ENCODE assay signal across 9 mouse cellular contexts in genomic region chr8:105326968-105327367, GRCm38 (mm10). TPM values are rescaled to one million over a fixed set of nuclear protein-coding genes. Genes with fewer than 3 reads are reported as not detected.
DNase-seq lines count a peak whose midpoint lies in the region; ATAC-seq and TF ChIP-seq lines count a peak whose summit lies in the region.
"Had no signal": no experiment of that assay in that cellular context is flagged by ENCODE, and none has a peak within 500 bp of the region (broad histone marks: within the 10 kb centered on the region; RNA-seq: fewer than 3 reads in every experiment).

No protein-coding gene starts in this region.

- no peaks in the 10 kb centered on the region for H3K27me3 ChIP-seq in thymus, adult 2 months (ENCODE audit: control insufficient read depth, insufficient read depth, low read length)
- H3K27me3 ChIP-seq in liver, embryonic 12.5 days (replicated peaks): no peaks in the 10 kb centered on the region

- peaks cover 12% of the 10 kb centered on the region for H3K4me1 ChIP-seq in thymus, adult 2 months (replicated peaks; ENCODE audit: control insufficient read depth, insufficient read depth, low read length)
- peaks cover 46% of the 10 kb centered on the region for H3K4me1 ChIP-seq in liver, embryonic 12.5 days

- H3K4me2 ChIP-seq in liver, embryonic 12.5 days: peak overlapping the region; percentile 85

- no peaks in the 10 kb centered on the region for H3K9me3 ChIP-seq in liver, embryonic 12.5 days (replicated peaks)

- H3K27ac ChIP-seq in gastrocnemius, adult 2 months: peak overlapping the region; percentile 95
- H3K27ac ChIP-seq in thymus, adult 2 months (ENCODE audit: control insufficient read depth, insufficient read depth, low read length): no peak overlapping the region
- peak overlapping the region; percentile 88 for H3K27ac ChIP-seq in liver, embryonic 12.5 days

- H3K9ac ChIP-seq in liver, embryonic 12.5 days: peak overlapping the region; percentile 85

- no peak for TF ChIP-seq CTCF in gastrocnemius, adult 2 months (IDR thresholded peaks at IDR 0.05)
- TF ChIP-seq CTCF in thymus, adult 2 months (IDR thresholded peaks at IDR 0.05; ENCODE audit: borderline replicate concordance, control insufficient read depth, extremely low read depth, insufficient read depth, low read length, poor library complexity): no peak

- peaks cover 25% of the 10 kb centered on the region; the same call in 1 of the 2 replicates for H3K36me3 ChIP-seq in thymus, adult 2 months (ENCODE audit: control insufficient read depth, insufficient read depth, low read length)
- peaks cover 53% of the 10 kb centered on the region for H3K36me3 ChIP-seq in liver, embryonic 12.5 days

- H3K4me3 ChIP-seq in gastrocnemius, adult 2 months: peak overlapping the region; percentile 84
- peak overlapping the region; percentile 74 for H3K4me3 ChIP-seq in thymus, adult 2 months (ENCODE audit: control insufficient read depth, insufficient read depth, low read length)
- peak overlapping the region; percentile 80 for H3K4me3 ChIP-seq in liver, embryonic 12.5 days

- WGBS in thymus, adult 2 months: 45% methylated on average over 6 of the region's 6 CpGs
- WGBS in liver, embryonic 12.5 days (ENCODE audit: insufficient replicate concordance): 25% methylated on average over 6 of the region's 6 CpGs

- DNase-seq in gastrocnemius, adult 2 months: no peak
- DNase-seq in gastrocnemius, postnatal 4 days (ENCODE audit: low spot score in 2 of 2): no peak
- DNase-seq in thymus, adult 2 months: no peak
- no peak for DNase-seq in thymus, postnatal 0 days (ENCODE audit: low spot score)
- DNase-seq in urinary bladder, postnatal 10 days (ENCODE audit: low spot score): no peak
- no peak for DNase-seq in left cerebral cortex, adult 8-10 months (ENCODE audit: low spot score in 2 of 2)
- DNase-seq in thymus, postnatal 25 days: no peak
- DNase-seq: cerebellum, postnatal 10 days had no signal

- no peak for TF ChIP-seq POLR2A in thymus, adult 2 months (IDR thresholded peaks at IDR 0.05; ENCODE audit: control insufficient read depth, extremely low read depth, insufficient read depth, low read length, poor library complexity)

- intact Hi-C loops in gastrocnemius, adult 2 months (cut with DNase I): loop anchor here (2.0 kb wide), 1 partner anchor 28 kb away; no protein-coding TSS in a partner anchor

- ATAC-seq in liver, embryonic 12.5 days: no peak

RNA-seq across cellular contexts. Expression of gene Tmem208, which starts 0.8 kb away (rescaled TPM):
- 10 to 100 TPM; 20.1 to 24.6 TPM for total RNA-seq in gastrocnemius, adult 2 months (2021)
- 10 to 100 TPM; 28.7 to 29.5 TPM for total RNA-seq in gastrocnemius, postnatal 4 days (2021)
- polyA plus RNA-seq in thymus, adult 2 months (2012; rRNA removed): 137 and 194 TPM in 2 replicates
- polyA plus RNA-seq in thymus, postnatal 0 days (2015; fragmentation: Nextera tagmentation; extraction: Ambion mirVana): 145 and 149 TPM in 2 replicates
- polyA plus RNA-seq in liver, embryonic 12.5 days (2016; fragmentation: Nextera tagmentation; extraction: Ambion mirVana): 106 and 109 TPM in 2 replicates
- total RNA-seq in left cerebral cortex, adult 8-10 months (2022): 10 to 100 TPM; 33.7 to 46.5 (median 40.0) TPM

RNA-seq across cellular contexts. Expression of gene Lrrc29, which starts 0.9 kb away (rescaled TPM):
- 1 to 10 TPM in 1 of 2 experiments, under 1 TPM in 1; 0.99 to 1.3 TPM for total RNA-seq in gastrocnemius, adult 2 months (2021)
- total RNA-seq in gastrocnemius, postnatal 4 days (2021): 1 to 10 TPM; 3.6 to 4.1 TPM
- polyA plus RNA-seq in thymus, adult 2 months (2012; rRNA removed): 13.1 and 15.1 TPM in 2 replicates
- 2.1 and 4.3 TPM in 2 replicates for polyA plus RNA-seq in thymus, postnatal 0 days (2015; fragmentation: Nextera tagmentation; extraction: Ambion mirVana)
- polyA plus RNA-seq in liver, embryonic 12.5 days (2016; fragmentation: Nextera tagmentation; extraction: Ambion mirVana): 9.9 and 10.0 TPM in 2 replicates
- 1 to 10 TPM; 5.8 to 8.7 (median 7.1) TPM for total RNA-seq in left cerebral cortex, adult 8-10 months (2022)

RNA-seq across cellular contexts. Expression of gene Fhod1, which starts 20.8 kb away (rescaled TPM):
- total RNA-seq in gastrocnemius, adult 2 months (2021): 10 to 100 TPM; 17.5 to 23.4 TPM
- total RNA-seq in gastrocnemius, postnatal 4 days (2021): 10 to 100 TPM; 12.4 to 14.2 TPM
- 33.6 and 36.2 TPM in 2 replicates for polyA plus RNA-seq in thymus, adult 2 months (2012; rRNA removed)
- polyA plus RNA-seq in thymus, postnatal 0 days (2015; fragmentation: Nextera tagmentation; extraction: Ambion mirVana): 0.85 and 1.1 TPM in 2 replicates
- polyA plus RNA-seq in liver, embryonic 12.5 days (2016; fragmentation: Nextera tagmentation; extraction: Ambion mirVana): 1.2 and 1.4 TPM in 2 replicates
- total RNA-seq in left cerebral cortex, adult 8-10 months (2022): 1 to 10 TPM; 2.5 to 5.2 (median 4.0) TPM

RNA-seq across cellular contexts. Expression of gene Elmo3, which starts 21.6 kb away (rescaled TPM):
- 1 to 10 TPM; 1.2 to 1.6 TPM for total RNA-seq in gastrocnemius, adult 2 months (2021)
- 1 to 10 TPM; 1.0 to 1.1 TPM for total RNA-seq in gastrocnemius, postnatal 4 days (2021)
- 28.9 and 39.1 TPM in 2 replicates for polyA plus RNA-seq in thymus, adult 2 months (2012; rRNA removed)
- polyA plus RNA-seq in thymus, postnatal 0 days (2015; fragmentation: Nextera tagmentation; extraction: Ambion mirVana): 9.3 and 9.4 TPM in 2 replicates
- 2.7 and 3.0 TPM in 2 replicates for polyA plus RNA-seq in liver, embryonic 12.5 days (2016; fragmentation: Nextera tagmentation; extraction: Ambion mirVana)
- 1 to 10 TPM; 1.5 to 3.0 (median 2.3) TPM for total RNA-seq in left cerebral cortex, adult 8-10 months (2022)

RNA-seq across cellular contexts. Expression of gene Slc9a5, which starts 21.7 kb away (rescaled TPM):
- under 1 TPM; 0.45 to 0.92 TPM for total RNA-seq in gastrocnemius, adult 2 months (2021)
- total RNA-seq in gastrocnemius, postnatal 4 days (2021): 1 to 10 TPM; 4.0 to 4.2 TPM
- 12.7 and 14.7 TPM in 2 replicates for polyA plus RNA-seq in thymus, adult 2 months (2012; rRNA removed)
- polyA plus RNA-seq in thymus, postnatal 0 days (2015; fragmentation: Nextera tagmentation; extraction: Ambion mirVana): 0.48 and 0.60 TPM in 2 replicates
- 0.42 and 0.48 TPM in 2 replicates for polyA plus RNA-seq in liver, embryonic 12.5 days (2016; fragmentation: Nextera tagmentation; extraction: Ambion mirVana)
- total RNA-seq in left cerebral cortex, adult 8-10 months (2022): 10 to 100 TPM; 28.9 to 30.7 (median 29.7) TPM
